Mouse (Mus musculus) common myeloid progenitor, adult 5-6 weeks (primary cell): Measurements from ENCODE around the gene Sde2. TPM values are rescaled to one million over a fixed set of nuclear protein-coding genes. Genes with fewer than 3 reads are reported as not detected.

Source experiments
- ATAC-seq: replicated peaks from 2 replicates; pipeline ENCODE4 v1.8.0; 2016; ENCODE audit warnings: low read depth, mild to moderate bottlenecking, moderate TSS enrichment, inconsistent platforms; ENCODE audit not compliant: poor library complexity, severe bottlenecking
- total RNA-seq: library from RNA; stranded (forward); fragments of 200-1000, 187-1606 nt; gene quantifications from 2 replicates; pipeline ENCODE4 v1.2.3, GENCODE M21; 2017

Gene Sde2
- total RNA-seq, result 42.4 and 47.0 TPM in 2 replicates

GRCm38 (mm10) chr1:180850316-180851270 lies at the start of gene Sde2:
Sde2 (plus strand) TSS chr1:180851127.
- peak; percentile 72 for ATAC-seq

- no peak for ATAC-seq
Measured at GRCm38 (mm10) chr1:180801466-180801994, 49.4 kb upstream of the Sde2 start.

- ATAC-seq, result no peak
Measured at GRCm38 (mm10) chr1:180803881-180804280, 47.0 kb upstream of the Sde2 start.

GRCm38 (mm10) chr1:180808831-180809230 lies 42.1 kb upstream of the Sde2 start:
- no peak for ATAC-seq

- ATAC-seq, result peak; percentile 16
Measured at GRCm38 (mm10) chr1:180810976-180811375, 40.0 kb upstream of the Sde2 start.

GRCm38 (mm10) chr1:180811596-180812462 lies 39.1 kb upstream of the Sde2 start:
- no peak for ATAC-seq

GRCm38 (mm10) chr1:180812463-180813408 lies 38.2 kb upstream of the Sde2 start:
- peak; percentile 12 for ATAC-seq

GRCm38 (mm10) chr1:180813409-180813884 lies 37.5 kb upstream of the Sde2 start:
- peak; percentile 75 for ATAC-seq

GRCm38 (mm10) chr1:180813885-180814740 lies 36.8 kb upstream of the Sde2 start, which contains the start of gene H3f3a:
H3f3a (minus strand) TSS chr1:180813943.
- peak; percentile 22 for ATAC-seq

- ATAC-seq, result no peak
Measured at GRCm38 (mm10) chr1:180815371-180816024, 35.4 kb upstream of the Sde2 start.

- no peak for ATAC-seq
Measured at GRCm38 (mm10) chr1:180818000-180818399, 32.9 kb upstream of the Sde2 start.

GRCm38 (mm10) chr1:180821101-180821500 lies 29.8 kb upstream of the Sde2 start:
- peak; percentile 30; the same call in 1 of the 2 replicates for ATAC-seq

- ATAC-seq, result peak; percentile 47
Measured at GRCm38 (mm10) chr1:180822276-180822675, 28.7 kb upstream of the Sde2 start.

GRCm38 (mm10) chr1:180823716-180824115 lies 27.2 kb upstream of the Sde2 start:
- ATAC-seq, result no peak

- ATAC-seq, result no peak
Measured at GRCm38 (mm10) chr1:180824721-180825120, 26.2 kb upstream of the Sde2 start.

GRCm38 (mm10) chr1:180826634-180827033 lies 24.3 kb upstream of the Sde2 start:
- peak; percentile 78 for ATAC-seq

- peak; percentile 74 for ATAC-seq
Measured at GRCm38 (mm10) chr1:180829775-180830174, 21.2 kb upstream of the Sde2 start.

- ATAC-seq, result no peak
Measured at GRCm38 (mm10) chr1:180830175-180830574, 20.8 kb upstream of the Sde2 start.
